Mouse (Mus musculus): ENCODE results near the gene Prkaa2. TPM values are rescaled to one million over a fixed set of nuclear protein-coding genes. Genes with fewer than 3 reads are reported as not detected.

Prkaa2 gene
- polyA plus RNA-seq, 1 experiment from 2014 or later = 0.99 TPM

- Histone ChIP-seq H3K36me3 (ENCODE audit: control insufficient read depth, insufficient read depth, low read length) (no peaks in the 10 kb centered on the region), H3K4me1 (replicated peaks; ENCODE audit: control insufficient read depth, insufficient read depth, low read length) (no peaks in the 10 kb centered on the region), H3K4me3 (ENCODE audit: low read depth, low read length) (no peak overlapping the region), H3K4me2 (no peak overlapping the region), H3K27ac (ENCODE audit: low read depth, low read length) (no peak overlapping the region), H3K27me3 (replicated peaks; ENCODE audit: control insufficient read depth, insufficient read depth, low read length) (no peaks in the 10 kb centered on the region), H3K9ac (ENCODE audit: low read depth, low read length) (no peak overlapping the region), H3K9me3 (ENCODE audit: control insufficient read depth, low read length) (no peaks in the 10 kb centered on the region)
- 86% methylated on average over 3 of the region's 3 CpGs for WGBS
- ATAC-seq (replicated peaks; ENCODE audit: low FRiP score) (no peak), DNase-seq (ENCODE audit: low spot score) (no peak)
These were observed 37.8 kb downstream of the Prkaa2 start for GRCm38 (mm10) chr4:105071761-105072427.

GRCm38 (mm10) chr4:105070982-105071381 lies 38.7 kb downstream of the Prkaa2 start:
- H3K4me2 ChIP-seq = no peak overlapping the region
- no peak overlapping the region for H3K9ac ChIP-seq (ENCODE audit: low read depth, low read length)
- ATAC-seq (replicated peaks; ENCODE audit: low FRiP score) = no peak
- no peaks in the 10 kb centered on the region for H3K36me3 ChIP-seq (ENCODE audit: control insufficient read depth, insufficient read depth, low read length)
- WGBS = 26% methylated on average over 3 of the region's 3 CpGs
- no peak overlapping the region for H3K4me3 ChIP-seq (ENCODE audit: low read depth, low read length)
- no peaks in the 10 kb centered on the region for H3K4me1 ChIP-seq (replicated peaks; ENCODE audit: control insufficient read depth, insufficient read depth, low read length)
- no peaks in the 10 kb centered on the region for H3K27me3 ChIP-seq (replicated peaks; ENCODE audit: control insufficient read depth, insufficient read depth, low read length)
- no peak overlapping the region for H3K27ac ChIP-seq (ENCODE audit: low read depth, low read length)
- no peaks in the 10 kb centered on the region for H3K9me3 ChIP-seq (ENCODE audit: control insufficient read depth, low read length)
- DNase-seq (ENCODE audit: low spot score) = peak; percentile 38

GRCm38 (mm10) chr4:105051291-105051690 lies 58.4 kb downstream of the Prkaa2 start:
- ATAC-seq (replicated peaks; ENCODE audit: low FRiP score) (no peak), DNase-seq (ENCODE audit: low spot score) (no peak)
- Histone ChIP-seq H3K27me3 (replicated peaks; ENCODE audit: control insufficient read depth, insufficient read depth, low read length) (no peaks in the 10 kb centered on the region), H3K27ac (ENCODE audit: low read depth, low read length) (no peak overlapping the region), H3K4me3 (ENCODE audit: low read depth, low read length) (no peak overlapping the region), H3K9me3 (ENCODE audit: control insufficient read depth, low read length) (no peaks in the 10 kb centered on the region), H3K9ac (ENCODE audit: low read depth, low read length) (no peak overlapping the region), H3K36me3 (ENCODE audit: control insufficient read depth, insufficient read depth, low read length) (no peaks in the 10 kb centered on the region), H3K4me2 (no peak overlapping the region), H3K4me1 (replicated peaks; ENCODE audit: control insufficient read depth, insufficient read depth, low read length) (no peaks in the 10 kb centered on the region)
- WGBS = 86% methylated on average over 5 of the region's 5 CpGs

GRCm38 (mm10) chr4:105050041-105050440 lies 59.6 kb downstream of the Prkaa2 start:
- Histone ChIP-seq H3K9ac (ENCODE audit: low read depth, low read length) (no peak overlapping the region), H3K27ac (ENCODE audit: low read depth, low read length) (no peak overlapping the region), H3K36me3 (ENCODE audit: control insufficient read depth, insufficient read depth, low read length) (no peaks in the 10 kb centered on the region), H3K9me3 (ENCODE audit: control insufficient read depth, low read length) (no peaks in the 10 kb centered on the region), H3K4me1 (replicated peaks; ENCODE audit: control insufficient read depth, insufficient read depth, low read length) (no peaks in the 10 kb centered on the region), H3K4me2 (no peak overlapping the region), H3K4me3 (ENCODE audit: low read depth, low read length) (no peak overlapping the region), H3K27me3 (replicated peaks; ENCODE audit: control insufficient read depth, insufficient read depth, low read length) (no peaks in the 10 kb centered on the region)
- no peak for DNase-seq (ENCODE audit: low spot score)
- ATAC-seq (replicated peaks; ENCODE audit: low FRiP score) = no peak
- WGBS = 74% methylated on average over 1 of the region's 1 CpGs

- no peak for DNase-seq (ENCODE audit: low spot score)
These were observed 75.4 kb downstream of the Prkaa2 start for GRCm38 (mm10) chr4:105034259-105034658.

GRCm38 (mm10) chr4:105033153-105033552 lies 76.5 kb downstream of the Prkaa2 start:
- DNase-seq (ENCODE audit: low spot score) (no peak), ATAC-seq (replicated peaks; ENCODE audit: low FRiP score) (no peak)
- no peak overlapping the region for H3K4me3 ChIP-seq (ENCODE audit: low read depth, low read length)
- H3K9ac ChIP-seq (ENCODE audit: low read depth, low read length) = no peak overlapping the region
- 49% methylated on average over 7 of the region's 7 CpGs for WGBS
- no peaks in the 10 kb centered on the region for H3K4me1 ChIP-seq (replicated peaks; ENCODE audit: control insufficient read depth, insufficient read depth, low read length)
- no peaks in the 10 kb centered on the region for H3K27me3 ChIP-seq (replicated peaks; ENCODE audit: control insufficient read depth, insufficient read depth, low read length)
- H3K4me2 ChIP-seq = no peak overlapping the region
- no peak overlapping the region for H3K27ac ChIP-seq (ENCODE audit: low read depth, low read length)
- H3K9me3 ChIP-seq (ENCODE audit: control insufficient read depth, low read length) = no peaks in the 10 kb centered on the region
- H3K36me3 ChIP-seq (ENCODE audit: control insufficient read depth, insufficient read depth, low read length) = no peaks in the 10 kb centered on the region

More at GRCm38 (mm10) chr4:105034259-105034658, 75.4 kb downstream of the Prkaa2 start:
- no peak overlapping the region for H3K9ac ChIP-seq (ENCODE audit: low read depth, low read length)
- no peaks in the 10 kb centered on the region for H3K9me3 ChIP-seq (ENCODE audit: control insufficient read depth, low read length)
- no peaks in the 10 kb centered on the region for H3K4me1 ChIP-seq (replicated peaks; ENCODE audit: control insufficient read depth, insufficient read depth, low read length)
- no peak for ATAC-seq (replicated peaks; ENCODE audit: low FRiP score)
- no peak overlapping the region for H3K4me3 ChIP-seq (ENCODE audit: low read depth, low read length)
- no peak overlapping the region for H3K27ac ChIP-seq (ENCODE audit: low read depth, low read length)
- H3K36me3 ChIP-seq (ENCODE audit: control insufficient read depth, insufficient read depth, low read length) = no peaks in the 10 kb centered on the region
- no peaks in the 10 kb centered on the region for H3K27me3 ChIP-seq (replicated peaks; ENCODE audit: control insufficient read depth, insufficient read depth, low read length)
- no peak overlapping the region for H3K4me2 ChIP-seq

- no peak for ATAC-seq (replicated peaks; ENCODE audit: low FRiP score)
- WGBS = 81% methylated on average over 8 of the region's 8 CpGs
- no peak for DNase-seq (ENCODE audit: low spot score)
- H3K4me2 ChIP-seq = no peak overlapping the region
- H3K27ac ChIP-seq (ENCODE audit: low read depth, low read length) = no peak overlapping the region
- no peak overlapping the region for H3K4me3 ChIP-seq (ENCODE audit: low read depth, low read length)
- H3K27me3 ChIP-seq (replicated peaks; ENCODE audit: control insufficient read depth, insufficient read depth, low read length) = no peaks in the 10 kb centered on the region
- no peaks in the 10 kb centered on the region for H3K4me1 ChIP-seq (replicated peaks; ENCODE audit: control insufficient read depth, insufficient read depth, low read length)
- H3K36me3 ChIP-seq (ENCODE audit: control insufficient read depth, insufficient read depth, low read length) = no peaks in the 10 kb centered on the region
- no peak overlapping the region for H3K9ac ChIP-seq (ENCODE audit: low read depth, low read length)
- no peaks in the 10 kb centered on the region for H3K9me3 ChIP-seq (ENCODE audit: control insufficient read depth, low read length)
These were observed 78.6 kb downstream of the Prkaa2 start for GRCm38 (mm10) chr4:105031104-105031503.

GRCm38 (mm10) chr4:105027278-105027677 lies 82.4 kb downstream of the Prkaa2 start:
- no peaks in the 10 kb centered on the region for H3K9me3 ChIP-seq (ENCODE audit: control insufficient read depth, low read length)
- H3K27me3 ChIP-seq (replicated peaks; ENCODE audit: control insufficient read depth, insufficient read depth, low read length) = no peaks in the 10 kb centered on the region
- WGBS = 79% methylated on average over 6 of the region's 6 CpGs
- no peak for ATAC-seq (replicated peaks; ENCODE audit: low FRiP score)
- no peak overlapping the region for H3K27ac ChIP-seq (ENCODE audit: low read depth, low read length)
- DNase-seq (ENCODE audit: low spot score) = no peak
- no peaks in the 10 kb centered on the region for H3K4me1 ChIP-seq (replicated peaks; ENCODE audit: control insufficient read depth, insufficient read depth, low read length)
- H3K4me2 ChIP-seq = no peak overlapping the region
- H3K36me3 ChIP-seq (ENCODE audit: control insufficient read depth, insufficient read depth, low read length) = no peaks in the 10 kb centered on the region
- no peak overlapping the region for H3K9ac ChIP-seq (ENCODE audit: low read depth, low read length)
- H3K4me3 ChIP-seq (ENCODE audit: low read depth, low read length) = no peak overlapping the region

- no peak overlapping the region for H3K4me2 ChIP-seq
- H3K36me3 ChIP-seq (ENCODE audit: control insufficient read depth, insufficient read depth, low read length) = no peaks in the 10 kb centered on the region
- no peak for ATAC-seq (replicated peaks; ENCODE audit: low FRiP score)
- no peaks in the 10 kb centered on the region for H3K4me1 ChIP-seq (replicated peaks; ENCODE audit: control insufficient read depth, insufficient read depth, low read length)
- no peak overlapping the region for H3K27ac ChIP-seq (ENCODE audit: low read depth, low read length)
- H3K27me3 ChIP-seq (replicated peaks; ENCODE audit: control insufficient read depth, insufficient read depth, low read length) = no peaks in the 10 kb centered on the region
- H3K9ac ChIP-seq (ENCODE audit: low read depth, low read length) = no peak overlapping the region
- H3K4me3 ChIP-seq (ENCODE audit: low read depth, low read length) = no peak overlapping the region
- no peak for DNase-seq (ENCODE audit: low spot score)
- H3K9me3 ChIP-seq (ENCODE audit: control insufficient read depth, low read length) = no peaks in the 10 kb centered on the region
- 74% methylated on average over 4 of the region's 4 CpGs for WGBS
These were observed 93.6 kb downstream of the Prkaa2 start for GRCm38 (mm10) chr4:105016006-105016613.
